Mouse (Mus musculus): Measurements from ENCODE around the gene Nckap5l. TPM values are rescaled to one million over a fixed set of nuclear protein-coding genes. Genes with fewer than 3 reads are reported as not detected.
A peak's percentile ranks its signal among the peaks of the same experiment; 100 is the strongest.

Nckap5l gene
- polyA plus RNA-seq, 1 experiment from 2014 or later = 10.3 TPM

DNA sequence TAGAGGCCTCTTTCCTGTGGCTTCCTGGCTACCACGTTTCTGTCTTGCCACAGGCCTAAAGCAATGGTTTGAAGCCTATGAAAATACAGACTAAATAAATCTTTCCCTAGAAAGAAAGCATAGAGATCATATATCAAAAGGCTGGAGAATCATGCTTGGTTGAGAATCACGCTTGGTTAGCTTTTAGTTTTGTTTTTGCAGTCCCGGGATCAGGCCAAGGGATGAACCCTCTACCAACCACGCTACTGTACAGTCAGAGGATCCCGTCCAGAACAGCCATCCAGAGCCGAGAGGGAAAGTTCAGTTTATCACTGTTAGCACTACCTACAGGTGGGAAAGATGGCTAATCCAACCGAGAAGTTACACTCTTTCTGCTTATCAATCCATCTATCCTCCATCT lies 15.2 kb downstream of the Nckap5l start:
- H3K9ac ChIP-seq = no peak overlapping the region
- no peaks in the 10 kb centered on the region for H3K27me3 ChIP-seq
- no peaks in the 10 kb centered on the region for H3K9me3 ChIP-seq
- 59% methylated on average over 7 of the region's 7 CpGs for WGBS
- H3K4me1 ChIP-seq = peaks cover 41% of the 10 kb centered on the region
- no peak overlapping the region for H3K4me2 ChIP-seq
- H3K36me3 ChIP-seq = peaks cover 28% of the 10 kb centered on the region
- no peak for ATAC-seq (ENCODE audit: insufficient number of reproducible peaks, insufficient read depth, low FRiP score, low TSS enrichment, low read depth)
- H3K27ac ChIP-seq = peak overlapping the region; percentile 74; the same call in 1 of the 2 replicates
- no peak overlapping the region for H3K4me3 ChIP-seq

DNA sequence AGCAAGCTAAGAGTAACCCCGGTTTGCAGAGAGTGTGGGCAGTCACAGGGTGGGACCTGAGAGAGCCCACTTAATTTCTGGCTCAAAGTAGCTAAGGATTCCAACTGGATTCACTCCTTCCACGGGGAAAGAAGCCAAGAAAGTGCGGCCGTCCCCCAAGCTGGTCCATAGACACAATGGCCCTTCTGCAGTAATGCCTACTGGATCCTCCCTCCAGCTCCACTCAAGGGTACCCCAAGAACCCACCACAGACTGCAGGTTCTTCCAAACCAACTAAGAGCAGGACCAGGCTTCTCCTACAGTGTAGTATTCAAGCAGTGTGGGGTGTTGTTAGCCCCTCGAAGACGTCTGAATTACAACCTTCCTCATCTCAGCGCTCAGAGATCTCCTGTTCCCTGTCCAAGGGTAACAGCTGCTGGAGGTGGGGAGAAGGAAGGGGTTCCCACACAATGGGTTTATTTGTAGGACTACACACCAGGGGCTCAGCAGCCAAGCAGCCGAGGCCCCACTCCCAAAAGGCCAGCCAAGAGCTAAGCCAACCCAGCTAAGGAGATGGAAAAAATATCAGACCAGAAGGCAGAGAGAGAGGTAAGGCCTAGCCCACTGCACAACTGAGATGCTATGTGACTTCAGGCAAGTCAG lies 16.6 kb downstream of the Nckap5l start:
- no peak overlapping the region for H3K4me3 ChIP-seq
- peak overlapping the region; percentile 74 for H3K27ac ChIP-seq
- H3K4me1 ChIP-seq = peaks cover 49% of the 10 kb centered on the region
- H3K9ac ChIP-seq = 0 out of 2 replicates have a peak overlapping the region, but pooled peaks have one; percentile 32
- no peaks in the 10 kb centered on the region for H3K27me3 ChIP-seq
- peaks cover 26% of the 10 kb centered on the region for H3K36me3 ChIP-seq
- no peak overlapping the region for H3K4me2 ChIP-seq
- H3K9me3 ChIP-seq = no peaks in the 10 kb centered on the region
- WGBS = 64% methylated on average over 8 of the region's 8 CpGs
- ATAC-seq (ENCODE audit: insufficient number of reproducible peaks, insufficient read depth, low FRiP score, low TSS enrichment, low read depth) = no peak; the same call in 1 of the 2 replicates

DNA sequence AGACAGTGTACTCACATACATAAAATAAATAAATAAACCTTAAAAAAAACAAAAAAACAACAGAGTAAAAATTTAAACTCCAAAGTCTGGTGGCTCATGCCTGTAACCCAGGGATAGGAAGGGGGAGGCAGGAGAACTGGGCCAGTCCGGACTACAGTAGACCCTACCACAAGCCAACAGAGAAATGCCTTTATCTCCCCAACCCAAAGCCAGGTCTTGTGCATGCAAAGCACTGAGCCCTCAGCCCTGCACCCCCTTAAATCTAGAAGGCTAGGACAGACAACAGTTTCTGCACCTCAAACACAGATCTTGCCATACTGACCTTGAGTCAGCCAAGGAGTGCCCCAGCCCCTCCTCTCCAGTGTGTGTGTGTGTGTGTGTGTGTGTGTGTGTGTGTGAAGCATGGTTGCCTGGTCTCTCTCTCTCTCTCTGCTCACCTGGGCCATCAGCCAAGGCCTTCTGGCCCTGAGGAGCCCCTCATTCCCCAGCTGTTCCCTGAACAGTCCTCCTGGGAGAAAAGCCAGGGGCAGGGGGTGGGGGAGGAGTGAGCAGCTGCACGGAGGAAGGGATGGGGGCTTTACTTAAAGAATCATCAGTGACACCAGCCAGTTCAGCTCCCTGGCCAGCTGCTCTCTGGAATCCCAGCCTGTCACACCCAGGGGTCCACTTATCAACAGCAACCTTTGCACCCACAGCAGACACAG lies 17.3 kb downstream of the Nckap5l start:
- Histone ChIP-seq H3K27me3 (no peaks in the 10 kb centered on the region), H3K9me3 (no peaks in the 10 kb centered on the region), H3K9ac (0 out of 2 replicates have a peak overlapping the region, but pooled peaks have one; percentile 32), H3K27ac (peak overlapping the region; percentile 74), H3K4me3 (no peak overlapping the region), H3K36me3 (peaks cover 26% of the 10 kb centered on the region), H3K4me1 (peaks cover 53% of the 10 kb centered on the region), H3K4me2 (no peak overlapping the region)
- 54% methylated on average over 2 of the region's 2 CpGs for WGBS
- peak; percentile 65 for ATAC-seq (ENCODE audit: insufficient number of reproducible peaks, insufficient read depth, low FRiP score, low TSS enrichment, low read depth)

DNA sequence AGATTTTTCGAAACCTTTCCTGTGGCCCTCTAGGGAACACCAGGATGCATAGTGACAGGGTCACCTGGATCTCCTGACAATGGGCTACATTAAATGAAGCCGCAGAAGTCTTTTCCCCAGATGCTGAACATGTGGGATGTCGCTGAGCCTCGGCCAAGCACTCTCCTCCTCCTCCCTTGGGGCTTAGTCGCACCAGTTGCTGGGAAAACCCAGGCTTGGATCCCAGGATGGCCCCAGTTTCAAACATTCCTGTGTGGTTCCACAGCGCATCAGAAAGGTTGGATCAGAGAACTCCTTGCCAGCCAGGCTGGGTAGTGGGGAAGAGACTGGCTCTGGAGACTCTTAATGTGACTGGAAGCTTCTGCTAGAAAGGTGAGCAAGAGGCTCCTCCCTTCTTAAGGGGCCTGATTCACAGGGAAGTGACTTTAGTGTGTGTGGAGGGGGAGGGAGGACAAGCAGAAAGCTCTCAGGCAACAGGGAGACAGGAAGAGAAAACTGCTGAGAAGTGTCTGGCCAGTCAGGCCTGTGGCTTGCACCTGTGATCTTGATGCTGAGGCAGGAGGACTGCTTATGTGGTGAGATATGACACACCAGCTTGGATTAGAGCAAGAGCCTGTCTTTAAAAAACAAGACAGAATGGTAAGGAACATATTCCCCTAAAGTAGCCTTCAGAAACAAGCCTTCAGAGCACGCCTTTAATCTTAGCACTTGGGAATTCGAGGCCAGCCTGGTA lies 18.4 kb downstream of the Nckap5l start:
- H3K27me3 ChIP-seq = no peaks in the 10 kb centered on the region

DNA sequence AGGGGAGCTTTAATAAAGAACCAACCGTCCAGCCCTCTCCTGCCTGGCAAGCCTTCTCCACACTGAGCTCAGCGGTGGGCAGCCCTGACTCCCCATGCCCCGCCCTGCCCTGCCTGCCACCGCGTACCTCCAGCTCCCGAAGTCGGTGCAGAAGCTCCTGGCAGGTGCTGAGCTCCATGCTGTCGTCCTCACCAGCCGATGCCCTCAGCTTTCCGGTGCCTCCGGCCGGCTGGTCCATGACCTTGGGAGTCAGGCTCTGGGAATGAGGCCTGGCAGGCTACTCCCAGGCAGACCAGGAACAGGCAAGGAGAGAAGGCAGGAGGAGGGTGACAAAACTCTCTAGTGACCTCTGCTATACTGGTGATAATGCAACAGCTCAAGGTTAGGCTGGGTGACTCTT lies 23.6 kb downstream of the Nckap5l start:
- peaks cover 29% of the 10 kb centered on the region for H3K4me1 ChIP-seq
- H3K9ac ChIP-seq = no peak overlapping the region
- H3K4me2 ChIP-seq = no peak overlapping the region
- WGBS = 86% methylated on average over 12 of the region's 12 CpGs
- H3K36me3 ChIP-seq = peaks cover 62% of the 10 kb centered on the region
- H3K9me3 ChIP-seq = no peaks in the 10 kb centered on the region
- H3K27me3 ChIP-seq = no peaks in the 10 kb centered on the region
- H3K4me3 ChIP-seq = no peak overlapping the region
- no peak for ATAC-seq (ENCODE audit: insufficient number of reproducible peaks, insufficient read depth, low FRiP score, low TSS enrichment, low read depth)
- H3K27ac ChIP-seq = no peak overlapping the region

More for the DNA sequence above, 18.4 kb downstream of the Nckap5l start:
- Histone ChIP-seq H3K27ac (peak overlapping the region; percentile 44), H3K4me2 (no peak overlapping the region), H3K36me3 (peaks cover 17% of the 10 kb centered on the region), H3K4me1 (peaks cover 53% of the 10 kb centered on the region), H3K9me3 (no peaks in the 10 kb centered on the region), H3K4me3 (no peak overlapping the region), H3K9ac (no peak overlapping the region)
- 67% methylated on average over 8 of the region's 8 CpGs for WGBS
- no peak for ATAC-seq (ENCODE audit: insufficient number of reproducible peaks, insufficient read depth, low FRiP score, low TSS enrichment, low read depth)

DNA sequence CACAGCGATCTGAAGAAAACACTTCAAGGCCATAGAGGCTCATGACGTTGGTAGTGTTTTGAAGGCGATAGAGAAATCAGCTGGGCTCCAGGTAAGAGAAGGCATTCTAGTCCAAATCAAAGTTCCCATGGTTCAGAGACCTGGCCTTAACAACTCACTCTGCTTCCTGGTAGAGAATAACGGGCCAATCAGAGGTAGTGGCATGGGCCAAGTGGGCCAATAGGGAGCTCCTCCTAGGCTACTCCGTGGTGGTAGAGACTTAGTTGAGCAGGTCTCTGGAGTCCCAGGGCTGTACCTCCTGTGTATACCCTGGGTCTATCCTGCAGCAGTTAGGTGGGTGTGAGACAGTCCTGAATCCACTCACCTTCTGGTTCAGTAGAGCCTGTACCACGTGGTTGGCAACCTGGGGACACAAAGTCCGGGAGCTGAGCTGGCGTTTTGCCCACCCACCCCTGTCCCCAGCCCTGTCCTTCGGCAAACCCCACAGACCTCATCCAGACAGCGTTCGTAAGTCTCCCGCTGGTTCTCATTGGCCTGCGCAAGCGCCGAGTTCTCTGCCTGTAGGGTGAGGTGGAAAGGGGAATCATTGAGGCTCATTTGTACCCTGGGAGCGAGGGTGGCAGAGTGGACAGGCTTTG lies 24.3 kb downstream of the Nckap5l start:
- WGBS = 92% methylated on average over 16 of the region's 16 CpGs
- H3K9me3 ChIP-seq = no peaks in the 10 kb centered on the region
- no peak overlapping the region for H3K4me2 ChIP-seq
- peaks cover 25% of the 10 kb centered on the region for H3K4me1 ChIP-seq
- H3K27ac ChIP-seq = no peak overlapping the region
- no peak overlapping the region for H3K9ac ChIP-seq
- no peak for ATAC-seq (ENCODE audit: insufficient number of reproducible peaks, insufficient read depth, low FRiP score, low TSS enrichment, low read depth)
- H3K36me3 ChIP-seq = peaks cover 63% of the 10 kb centered on the region
- H3K4me3 ChIP-seq = no peak overlapping the region
- no peaks in the 10 kb centered on the region for H3K27me3 ChIP-seq

DNA sequence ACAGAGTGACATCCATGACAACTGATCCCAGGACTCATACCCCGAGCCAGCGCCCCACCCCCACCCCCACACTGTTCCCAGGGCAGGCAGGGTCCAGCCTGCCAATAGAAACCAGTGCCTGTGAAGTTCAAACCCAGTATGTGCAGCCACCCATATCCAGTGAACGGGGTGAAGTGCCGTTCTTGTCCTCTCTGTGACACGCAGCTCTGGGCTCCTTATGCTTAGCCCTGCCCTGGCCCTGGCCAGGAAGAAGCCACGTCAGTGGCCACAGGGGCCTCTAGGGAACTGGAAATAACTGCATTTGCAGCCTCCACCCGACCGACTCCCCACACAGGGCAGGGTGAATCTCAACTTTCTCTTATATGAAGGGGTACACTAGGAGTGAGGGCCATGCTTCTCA lies 25.6 kb downstream of the Nckap5l start:
- no peak overlapping the region for H3K4me2 ChIP-seq
- WGBS = 77% methylated on average over 8 of the region's 8 CpGs
- ATAC-seq (ENCODE audit: insufficient number of reproducible peaks, insufficient read depth, low FRiP score, low TSS enrichment, low read depth) = no peak
- peaks cover 18% of the 10 kb centered on the region; the same call in 1 of the 2 replicates for H3K4me1 ChIP-seq
- 0 out of 2 replicates have a peak overlapping the region, but pooled peaks have one; percentile 11 for H3K27ac ChIP-seq
- peaks cover 75% of the 10 kb centered on the region for H3K36me3 ChIP-seq
- no peaks in the 10 kb centered on the region for H3K27me3 ChIP-seq
- no peaks in the 10 kb centered on the region for H3K9me3 ChIP-seq
- no peak overlapping the region for H3K4me3 ChIP-seq
- no peak overlapping the region for H3K9ac ChIP-seq

DNA sequence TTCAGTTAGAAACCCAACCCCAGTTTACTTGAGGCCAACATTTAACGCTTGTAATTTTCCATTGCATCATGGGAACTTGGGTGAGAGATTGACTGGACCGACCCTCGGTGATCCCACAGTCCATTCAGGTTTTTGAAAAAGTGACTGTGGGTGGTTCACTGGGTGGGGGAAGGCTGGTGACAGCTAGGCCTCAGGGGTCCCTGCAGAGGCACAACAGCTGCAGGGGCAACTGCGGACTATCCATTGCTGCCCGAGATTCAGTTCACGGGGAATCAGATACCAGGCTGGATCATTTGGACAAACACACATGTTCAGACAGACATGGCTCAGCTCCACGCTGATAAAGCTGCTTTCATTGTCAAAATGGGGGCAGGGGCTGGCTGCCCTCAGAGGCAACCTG lies 26.0 kb downstream of the Nckap5l start:
- no peak for ATAC-seq (ENCODE audit: insufficient number of reproducible peaks, insufficient read depth, low FRiP score, low TSS enrichment, low read depth)
- H3K36me3 ChIP-seq = peaks cover 78% of the 10 kb centered on the region

DNA sequence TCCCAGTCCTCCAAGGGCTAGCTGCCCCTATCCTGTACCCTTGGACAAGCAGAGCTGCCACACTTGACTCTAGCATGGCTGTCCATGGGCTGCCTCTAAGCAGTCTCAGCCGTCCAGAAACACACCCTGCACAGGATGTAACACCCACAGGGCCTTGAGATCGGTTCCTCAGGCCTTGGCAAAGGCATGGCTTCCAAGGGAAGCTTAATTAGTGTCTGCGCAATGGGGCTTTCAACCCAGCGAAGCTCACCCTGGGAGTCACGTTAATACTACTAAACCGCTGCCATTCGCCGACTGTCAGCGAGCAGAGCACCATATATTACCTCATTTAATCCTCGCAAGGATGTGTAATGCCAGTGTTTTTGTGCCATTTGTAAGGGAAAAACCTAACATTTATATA lies 26.5 kb downstream of the Nckap5l start:
- ATAC-seq (ENCODE audit: insufficient number of reproducible peaks, insufficient read depth, low FRiP score, low TSS enrichment, low read depth) = no peak
- no peak overlapping the region for H3K4me3 ChIP-seq
- peaks cover 13% of the 10 kb centered on the region; the same call in 1 of the 2 replicates for H3K4me1 ChIP-seq
- H3K36me3 ChIP-seq = peaks cover 82% of the 10 kb centered on the region
- no peaks in the 10 kb centered on the region for H3K27me3 ChIP-seq
- peak overlapping the region; percentile 22; the same call in 1 of the 2 replicates for H3K27ac ChIP-seq
- 88% methylated on average over 10 of the region's 10 CpGs for WGBS
- H3K9ac ChIP-seq = no peak overlapping the region
- H3K4me2 ChIP-seq = no peak overlapping the region
- no peaks in the 10 kb centered on the region for H3K9me3 ChIP-seq

More for the DNA sequence above, 26.0 kb downstream of the Nckap5l start:
- H3K27ac ChIP-seq = 0 out of 2 replicates have a peak overlapping the region, but pooled peaks have one; percentile 22
- H3K27me3 ChIP-seq = no peaks in the 10 kb centered on the region
- WGBS = 73% methylated on average over 7 of the region's 7 CpGs
- H3K9me3 ChIP-seq = no peaks in the 10 kb centered on the region
- H3K4me1 ChIP-seq = peaks cover 14% of the 10 kb centered on the region; the same call in 1 of the 2 replicates
- H3K4me2 ChIP-seq = no peak overlapping the region
- no peak overlapping the region for H3K4me3 ChIP-seq
- no peak overlapping the region for H3K9ac ChIP-seq

DNA sequence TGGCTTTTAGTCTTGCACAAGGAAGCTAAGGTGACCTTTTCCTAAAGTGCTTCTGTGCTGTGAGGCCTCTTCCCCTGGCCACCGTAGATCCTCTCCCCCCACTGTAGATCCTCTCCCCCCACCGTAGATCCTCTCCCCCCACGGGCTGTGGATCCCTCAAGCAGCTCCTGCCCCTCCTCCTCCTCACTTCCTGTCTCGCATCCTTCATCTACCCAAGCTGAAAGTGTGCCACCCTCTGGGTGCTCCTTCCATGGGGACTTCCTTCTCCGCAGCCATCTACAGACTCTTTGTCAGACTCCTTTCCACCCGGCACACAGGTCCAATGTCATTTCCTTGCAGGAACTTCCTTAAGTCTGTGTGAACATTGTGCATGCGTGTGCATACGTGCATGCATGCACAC lies 27.2 kb downstream of the Nckap5l start:
- Histone ChIP-seq H3K27me3 (no peaks in the 10 kb centered on the region), H3K9ac (no peak overlapping the region), H3K4me3 (no peak overlapping the region), H3K27ac (0 out of 2 replicates have a peak overlapping the region, but pooled peaks have one; percentile 22), H3K9me3 (no peaks in the 10 kb centered on the region), H3K4me2 (no peak overlapping the region), H3K36me3 (peaks cover 88% of the 10 kb centered on the region), H3K4me1 (0 out of 2 replicates have a peak, but pooled peaks cover 8% of the 10 kb centered on the region)
- no peak for ATAC-seq (ENCODE audit: insufficient number of reproducible peaks, insufficient read depth, low FRiP score, low TSS enrichment, low read depth)
- 79% methylated on average over 8 of the region's 8 CpGs for WGBS

DNA sequence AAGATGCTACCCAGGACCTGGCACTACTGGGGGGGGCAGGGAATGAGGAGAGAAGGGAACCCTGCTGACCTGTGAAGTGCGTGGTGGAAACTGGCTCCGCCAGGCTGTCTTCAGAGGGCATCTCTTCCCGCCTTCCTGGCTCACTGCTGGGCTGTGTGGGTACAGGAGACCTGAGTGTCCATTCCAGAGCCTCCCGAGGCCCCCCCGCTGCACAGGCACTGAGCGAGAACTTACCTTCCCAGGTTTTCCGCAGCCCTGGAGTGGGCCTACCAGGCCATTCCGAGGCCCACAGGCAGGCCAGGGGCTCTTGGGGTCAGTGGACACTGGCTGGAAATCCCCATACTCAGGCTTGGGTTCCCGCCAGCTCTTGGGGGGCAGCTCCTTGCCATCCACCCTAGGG lies 33.7 kb downstream of the Nckap5l start:
- 92% methylated on average over 9 of the region's 9 CpGs for WGBS
- no peak overlapping the region for H3K4me3 ChIP-seq
- no peak overlapping the region for H3K27ac ChIP-seq
- H3K9ac ChIP-seq = no peak overlapping the region
- peaks cover 76% of the 10 kb centered on the region for H3K36me3 ChIP-seq
- H3K27me3 ChIP-seq = no peaks in the 10 kb centered on the region
- no peak overlapping the region for H3K4me2 ChIP-seq
- no peak for ATAC-seq (ENCODE audit: insufficient number of reproducible peaks, insufficient read depth, low FRiP score, low TSS enrichment, low read depth)
- peaks cover 21% of the 10 kb centered on the region for H3K4me1 ChIP-seq
- H3K9me3 ChIP-seq = no peaks in the 10 kb centered on the region
